Mouse (Mus musculus): Measurements from ENCODE around the gene Il17re.

GRCm38 (mm10) chr6:113419199-113419587 lies 39.1 kb upstream of the Il17re start, which contains the start of gene Rpusd3:
- TF ChIP-seq MAX (IDR thresholded peaks at IDR 0.05) (no peak), CTCF (IDR thresholded peaks at IDR 0.05; ENCODE audit: control insufficient read depth, insufficient read depth, insufficient read length) (no peak), MYOD1 (IDR thresholded peaks at IDR 0.05; ENCODE audit: control insufficient read depth, insufficient read length, low read depth) (no peak)
